Mouse (Mus musculus) layer of hippocampus, adult 11-12 months (tissue): Measurements from ENCODE around the gene Nlk.
"Not testable (repeated sequence)": the region's sequence is repeated elsewhere in the genome, so short reads cannot be mapped to it uniquely, and the experiment has no call there.

Source experiments
- DNase-seq: peaks from one replicate; pipeline ENCODE4 v3.0.0; 2022; ENCODE audit warnings: low spot score

The Nlk gene

DNA sequence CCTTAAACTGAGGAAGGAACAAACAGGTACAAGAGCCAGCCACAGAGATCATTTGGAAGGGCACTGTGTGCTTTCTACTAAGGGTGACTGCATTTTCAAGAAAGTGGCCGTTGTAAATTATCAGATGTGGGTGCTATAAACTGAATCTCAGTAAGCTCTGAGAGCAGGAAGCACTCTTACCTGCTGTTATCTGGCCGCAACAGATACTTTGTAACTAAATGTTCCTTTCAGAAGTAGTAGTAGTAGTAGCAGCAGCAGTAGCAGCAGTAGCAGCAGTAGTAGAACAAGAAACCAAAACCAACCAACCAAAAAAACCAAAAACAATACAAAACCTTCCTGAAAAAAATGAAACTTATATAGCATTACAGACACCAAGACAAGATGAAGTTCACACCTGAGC, 101.4 kb downstream of the Nlk start:
- no peak for DNase-seq

DNA sequence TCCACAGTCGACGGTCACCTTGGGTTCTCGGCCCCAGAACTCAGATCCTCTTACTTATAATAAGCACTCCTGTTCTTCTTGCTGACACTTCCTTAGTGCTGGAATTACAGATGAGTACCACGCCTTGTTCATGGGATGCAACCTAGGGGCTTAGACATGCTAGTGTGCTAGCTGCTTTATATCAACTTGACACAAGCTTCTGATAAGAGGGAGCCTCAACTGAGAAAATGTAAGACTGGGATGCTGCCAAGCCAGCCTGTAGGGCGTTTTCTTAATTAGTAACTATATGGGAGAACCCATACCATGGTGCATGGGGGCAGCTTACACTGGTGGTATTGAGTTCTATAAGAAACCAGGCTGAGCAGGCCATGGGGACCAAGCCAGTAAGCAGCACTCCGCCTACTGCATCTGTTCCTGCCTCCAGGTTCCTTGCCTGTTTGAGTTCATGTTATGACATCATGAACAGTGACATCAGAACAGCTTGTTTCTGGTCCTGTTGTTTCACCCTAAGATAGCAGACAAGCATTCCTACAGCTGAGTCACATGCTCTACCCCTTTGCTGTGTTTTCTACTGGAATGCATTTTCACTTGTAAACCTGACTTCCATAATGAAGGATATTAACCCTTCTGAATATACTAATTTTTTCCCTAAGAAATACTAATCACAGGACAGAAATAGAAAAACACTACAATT, 102.8 kb downstream of the Nlk start:
- no peak for DNase-seq

DNA sequence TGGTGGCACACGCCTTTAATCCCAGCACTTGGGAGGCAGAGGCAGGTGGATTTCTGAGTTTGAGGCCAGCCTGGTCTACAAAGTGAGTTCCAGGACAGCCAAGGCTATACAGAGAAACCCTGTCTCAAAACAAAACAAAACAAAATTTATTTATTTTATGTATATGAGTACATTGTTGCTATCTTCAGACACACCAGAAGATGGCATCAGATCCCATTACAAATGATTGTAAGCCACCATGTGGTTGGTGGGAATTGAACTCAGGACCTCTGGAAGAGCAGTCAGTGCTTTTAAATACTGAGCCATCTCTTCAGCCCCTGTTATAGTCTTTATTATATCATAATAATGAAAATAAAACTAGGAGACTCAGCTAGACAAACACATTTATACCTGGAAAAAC, 109.5 kb downstream of the Nlk start:
- not testable (repeated sequence) for DNase-seq

DNA sequence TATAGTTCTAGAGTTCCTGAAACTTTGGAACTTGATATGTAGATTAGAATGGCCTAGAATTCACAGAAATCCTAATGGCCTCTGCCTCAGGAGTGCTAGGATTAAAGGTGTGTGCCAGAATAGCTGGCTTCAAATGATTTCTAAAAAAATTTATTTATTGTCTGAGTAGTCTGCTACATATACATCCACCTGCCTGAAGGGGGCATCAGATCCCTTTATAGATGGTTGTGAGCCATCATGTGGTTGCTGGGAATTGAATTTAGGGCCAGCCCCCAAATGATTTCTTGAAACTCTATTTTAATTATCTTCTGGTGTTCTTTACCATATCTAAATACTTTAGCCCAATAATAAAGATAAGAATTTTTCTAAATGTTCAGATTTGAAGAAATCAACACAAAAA, 111.1 kb downstream of the Nlk start:
- no peak for DNase-seq

DNA sequence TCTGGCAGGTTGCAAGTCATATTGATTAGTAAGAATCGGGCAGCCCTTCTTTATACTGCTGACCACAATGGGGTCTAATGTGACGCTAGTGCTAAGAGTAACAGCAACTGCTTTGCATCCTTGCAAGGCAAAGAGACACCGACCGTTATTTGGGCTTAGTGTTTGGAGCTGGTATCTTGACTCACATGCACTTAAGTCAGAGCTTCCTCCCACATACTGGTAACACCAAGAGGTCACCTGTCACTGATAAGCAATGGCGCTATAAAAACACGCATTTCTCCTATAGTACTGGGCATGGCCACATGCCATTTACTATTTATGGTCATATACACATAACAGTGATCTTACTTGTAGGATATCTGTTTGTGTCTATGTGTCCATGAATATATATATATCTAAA, 114.3 kb downstream of the Nlk start:
- DNase-seq = no peak

DNA sequence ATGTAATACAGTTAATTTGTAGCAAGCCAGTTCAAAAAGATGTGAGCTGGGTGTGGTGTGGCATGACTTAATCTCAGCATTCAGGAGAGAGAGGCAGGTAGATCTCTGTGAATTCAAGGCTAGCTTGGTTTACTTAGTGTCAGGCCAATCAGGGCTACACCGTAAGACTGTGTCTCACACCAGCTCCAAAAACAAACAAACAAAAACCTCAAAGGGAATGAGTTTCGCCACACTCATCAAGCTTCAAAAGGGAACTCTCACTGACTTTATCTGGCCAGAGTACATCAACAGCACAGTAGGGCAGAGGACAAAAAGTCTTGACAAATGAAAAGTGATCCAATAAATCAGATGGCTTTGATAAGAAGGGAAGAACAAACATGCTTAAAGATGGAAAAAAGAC, 122.2 kb downstream of the Nlk start:
- DNase-seq = no peak

DNA sequence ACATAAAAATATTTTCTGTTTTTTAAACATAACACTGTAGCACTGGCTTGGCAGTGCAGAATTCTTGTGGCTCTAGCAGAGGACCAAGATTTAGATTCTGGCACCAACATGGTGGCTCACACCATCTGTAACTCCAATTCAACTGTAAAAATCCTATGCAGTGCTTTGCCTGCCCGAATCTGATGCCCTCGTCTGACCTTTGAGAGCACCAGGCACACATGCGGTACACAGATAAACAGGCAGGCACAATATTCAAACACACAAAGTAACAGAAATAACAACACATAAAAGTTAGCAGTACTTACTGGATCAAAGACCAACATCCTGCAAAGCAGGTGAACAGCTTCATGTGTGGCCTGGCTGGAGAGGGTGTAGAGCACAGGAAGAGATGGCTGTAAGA, 122.6 kb downstream of the Nlk start:
- DNase-seq = no peak

DNA sequence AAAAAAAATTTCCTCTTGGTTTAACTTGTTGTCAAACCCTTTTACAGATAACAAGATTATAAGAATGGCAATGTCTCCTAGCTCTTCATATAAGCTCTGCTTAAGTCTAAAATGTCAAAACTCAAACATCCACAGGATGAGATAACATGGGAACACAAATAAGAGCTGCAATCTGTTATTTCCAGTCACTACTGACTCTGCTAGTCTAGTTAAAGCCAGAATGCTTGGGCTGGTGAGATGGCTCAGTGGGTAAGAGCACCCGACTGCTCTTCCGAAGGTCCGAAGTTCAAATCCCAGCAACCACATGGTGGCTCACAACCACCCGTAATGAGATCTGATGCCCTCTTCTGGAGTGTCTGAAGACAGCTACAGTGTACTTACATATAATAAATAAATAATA, 123.1 kb downstream of the Nlk start:
- DNase-seq = not testable (repeated sequence)

DNA sequence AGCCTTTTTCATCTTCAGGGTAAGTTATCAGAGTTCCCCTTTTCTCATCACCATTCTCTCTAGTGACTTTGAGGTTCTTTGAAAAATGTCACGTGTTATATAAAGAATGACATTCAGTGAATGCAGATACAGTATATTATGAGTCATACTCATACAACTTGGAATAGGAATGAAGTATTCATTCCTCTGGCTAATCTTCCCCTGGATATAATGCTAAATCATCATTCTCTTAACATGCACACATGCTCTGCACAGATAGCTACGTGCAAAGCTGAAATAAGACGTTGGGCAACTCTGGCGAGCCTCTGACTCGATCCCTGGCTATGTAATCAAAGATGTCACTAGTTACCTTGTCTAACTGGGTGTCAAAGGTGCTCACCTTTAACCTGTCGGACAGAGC, 125.3 kb downstream of the Nlk start:
- DNase-seq = no peak

DNA sequence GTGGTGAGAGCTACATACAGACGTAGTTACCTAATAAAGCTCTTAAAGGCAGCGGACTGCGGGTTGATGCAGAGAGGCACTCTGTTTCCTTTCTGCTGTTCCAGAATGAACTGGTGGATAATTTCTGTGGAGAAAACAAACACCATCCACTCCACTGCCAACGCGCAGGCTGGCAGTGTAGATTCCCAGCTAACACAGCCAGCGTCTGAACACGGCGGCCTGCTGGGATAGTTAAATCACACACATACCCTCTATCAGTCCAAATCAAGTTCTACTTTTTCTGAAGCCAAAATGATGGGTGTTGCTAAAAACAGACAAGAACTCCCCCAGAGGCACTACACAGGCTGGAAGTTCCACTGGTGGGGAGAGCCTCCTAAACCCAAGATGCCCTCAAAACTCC, 125.7 kb downstream of the Nlk start:
- DNase-seq = peak; percentile 54

DNA sequence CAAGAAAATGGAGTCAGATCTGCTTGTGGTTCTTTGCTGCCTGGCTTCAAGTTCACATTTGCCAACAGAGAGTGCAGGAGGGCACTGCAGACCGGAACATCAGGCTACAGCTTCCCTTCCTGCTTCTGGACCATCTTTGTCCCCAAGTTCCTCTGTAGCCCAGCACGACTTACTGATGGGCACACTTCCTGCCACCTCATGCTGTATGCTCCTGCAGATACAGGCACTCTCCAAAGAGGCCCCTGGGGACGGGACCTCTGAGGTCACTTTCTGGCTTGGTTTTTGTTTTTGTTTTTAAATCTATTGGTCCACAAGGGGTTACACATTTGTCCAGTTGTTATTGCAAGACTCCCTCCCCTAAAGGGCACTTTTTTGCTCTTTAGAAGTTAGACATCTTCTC, 127.4 kb downstream of the Nlk start:
- DNase-seq = no peak

DNA sequence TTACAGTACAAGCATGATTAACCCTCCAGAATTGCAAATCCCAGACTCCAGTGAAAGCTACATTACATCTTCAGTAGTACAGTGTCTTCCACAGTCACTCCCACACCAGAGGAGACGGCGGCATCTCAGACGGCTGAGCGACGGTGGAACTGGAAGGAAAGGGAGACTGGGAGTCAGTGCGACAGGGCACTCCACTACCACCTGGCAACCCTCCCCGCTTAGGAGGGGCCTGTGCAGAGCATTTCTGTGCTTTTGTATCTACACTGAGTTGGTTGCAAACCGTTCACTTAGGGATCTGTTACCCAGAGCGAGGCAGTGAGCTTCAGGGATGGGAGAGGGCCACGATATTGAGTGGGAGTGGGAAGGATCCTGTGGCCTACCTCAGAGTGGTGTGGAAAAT, 128.3 kb downstream of the Nlk start:
- DNase-seq = no peak

DNA sequence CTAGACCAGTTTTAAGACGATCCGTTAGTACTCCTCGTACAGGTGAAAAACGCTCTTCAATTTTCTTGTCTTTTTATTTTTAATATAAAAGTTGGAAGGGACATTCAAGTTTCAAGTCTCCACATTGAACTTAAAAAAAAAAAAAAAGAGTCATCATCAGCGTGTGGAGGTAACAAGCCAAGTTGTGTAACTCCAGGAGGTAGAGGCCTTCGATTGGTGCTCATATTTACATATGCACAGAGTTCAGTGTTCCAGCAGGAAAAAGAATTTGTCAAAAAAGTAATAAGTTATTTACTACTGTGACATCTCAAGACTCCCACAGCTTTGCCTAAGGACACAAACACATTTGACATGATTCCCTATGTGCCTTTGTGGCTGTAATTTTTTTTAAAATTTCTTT, 129.6 kb downstream of the Nlk start:
- DNase-seq = no peak

DNA sequence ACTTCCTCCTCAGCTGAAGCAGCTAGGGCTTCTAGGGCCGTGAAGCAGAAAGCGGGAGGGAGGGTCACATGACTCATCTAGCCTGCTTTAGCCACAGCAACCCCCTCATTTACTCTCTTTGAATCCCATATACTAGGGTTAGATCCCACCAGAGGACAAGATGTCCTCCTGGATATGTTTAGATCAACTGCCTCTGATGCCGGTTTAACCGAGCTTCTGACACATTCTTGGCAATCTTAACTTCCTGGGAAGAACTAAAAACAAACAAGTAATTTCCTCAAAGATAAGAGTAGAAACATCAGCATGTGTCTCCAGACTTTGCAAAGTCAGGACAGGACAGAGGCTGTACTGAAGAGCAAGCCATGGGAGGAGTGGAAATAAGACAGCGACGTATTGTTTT, 130.4 kb downstream of the Nlk start:
- DNase-seq = no peak

DNA sequence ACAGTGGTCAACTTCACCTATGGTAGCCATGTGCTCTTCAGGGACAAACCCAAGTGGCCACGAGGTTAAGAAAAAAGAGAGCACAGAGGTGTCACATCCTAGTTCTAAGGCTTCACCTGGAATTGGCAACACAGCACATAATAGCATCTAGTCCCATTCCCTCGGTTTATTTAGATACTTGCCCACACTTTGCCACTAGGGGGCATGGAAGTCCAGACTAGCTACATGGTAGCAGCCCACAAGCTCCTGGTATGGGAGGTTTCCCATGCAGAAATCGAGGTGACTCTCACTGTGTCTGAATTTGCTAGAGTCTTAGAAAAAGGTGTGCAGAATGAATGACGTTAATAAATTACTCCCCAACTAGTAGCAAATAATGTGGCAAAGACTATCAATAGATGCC, 136.7 kb downstream of the Nlk start:
- peak; percentile 85 for DNase-seq

DNA sequence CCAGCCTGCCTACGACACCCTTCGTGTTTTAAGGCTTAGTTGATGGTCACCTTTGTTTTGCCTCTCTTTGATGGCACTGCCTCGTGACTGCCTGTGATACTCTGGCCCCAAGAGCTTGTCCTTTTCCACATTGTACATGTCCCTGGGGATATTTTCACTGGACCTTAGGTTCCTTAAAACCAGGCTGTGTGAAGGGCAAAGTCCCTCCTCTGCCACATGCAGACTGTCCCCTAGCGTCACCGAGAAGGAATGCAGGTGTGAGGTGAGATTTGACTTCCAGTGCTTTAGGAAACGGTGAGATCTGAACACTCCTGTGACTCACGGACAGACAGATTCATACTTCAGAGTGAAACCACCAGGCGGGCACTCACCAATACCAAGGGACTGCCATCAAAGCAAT, 139.9 kb downstream of the Nlk start:
- no peak for DNase-seq

DNA sequence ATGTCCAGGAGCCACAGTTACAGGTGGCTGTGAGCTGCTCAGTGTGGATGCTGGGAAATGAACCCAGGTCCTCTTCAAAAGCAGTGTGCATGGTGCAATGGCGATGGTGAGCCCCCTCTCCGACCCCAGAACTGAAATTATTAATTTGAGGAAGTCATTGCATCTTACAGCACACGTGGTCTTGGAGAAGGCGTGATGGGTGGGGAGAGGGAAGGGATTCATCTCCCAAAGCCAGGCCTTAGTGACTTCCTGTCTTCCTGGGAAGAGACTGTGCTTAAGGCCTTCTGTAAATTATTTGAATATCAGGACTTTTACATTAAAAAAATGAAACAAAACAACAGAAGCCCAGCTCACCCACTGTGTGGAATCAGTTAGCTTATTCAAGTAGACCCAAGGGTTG, 141.1 kb downstream of the Nlk start:
- no peak for DNase-seq

DNA sequence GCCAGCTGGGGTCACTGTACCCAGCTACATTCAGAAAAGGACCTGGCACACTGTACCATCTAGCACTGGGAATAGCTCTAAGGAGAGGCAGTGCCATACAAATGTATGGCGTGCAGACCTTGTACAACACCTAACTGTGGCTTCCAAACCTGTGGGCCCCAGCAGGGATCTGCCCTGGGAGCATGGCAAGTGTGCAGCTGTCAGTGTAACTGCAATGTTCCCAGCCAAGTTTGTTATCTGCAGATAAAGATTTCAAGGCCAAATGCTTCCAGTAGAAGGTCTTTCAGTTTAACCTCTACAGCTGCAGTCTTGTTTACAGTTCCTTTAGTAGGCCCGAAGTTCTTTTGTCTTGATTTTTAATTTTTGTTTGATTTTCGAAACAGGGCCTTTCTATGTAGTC, 141.6 kb downstream of the Nlk start:
- no peak for DNase-seq

DNA sequence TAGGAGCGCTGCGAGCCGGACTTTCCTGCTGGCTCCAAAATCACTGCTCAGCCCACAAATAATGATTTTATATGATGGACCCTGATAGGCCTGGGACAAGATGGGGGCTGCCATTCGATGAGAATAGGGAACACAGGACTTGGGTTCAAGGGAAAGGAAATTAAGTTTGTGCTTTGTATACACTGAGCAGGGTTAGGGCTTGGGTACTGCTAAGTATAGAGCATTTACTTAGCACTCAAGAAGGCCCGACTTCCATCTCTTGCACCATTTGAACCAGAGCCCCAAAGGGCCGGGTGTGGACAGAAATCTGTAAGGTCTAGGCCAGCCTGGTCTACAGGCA, 146.1 kb downstream of the Nlk start:
- no peak for DNase-seq

DNA sequence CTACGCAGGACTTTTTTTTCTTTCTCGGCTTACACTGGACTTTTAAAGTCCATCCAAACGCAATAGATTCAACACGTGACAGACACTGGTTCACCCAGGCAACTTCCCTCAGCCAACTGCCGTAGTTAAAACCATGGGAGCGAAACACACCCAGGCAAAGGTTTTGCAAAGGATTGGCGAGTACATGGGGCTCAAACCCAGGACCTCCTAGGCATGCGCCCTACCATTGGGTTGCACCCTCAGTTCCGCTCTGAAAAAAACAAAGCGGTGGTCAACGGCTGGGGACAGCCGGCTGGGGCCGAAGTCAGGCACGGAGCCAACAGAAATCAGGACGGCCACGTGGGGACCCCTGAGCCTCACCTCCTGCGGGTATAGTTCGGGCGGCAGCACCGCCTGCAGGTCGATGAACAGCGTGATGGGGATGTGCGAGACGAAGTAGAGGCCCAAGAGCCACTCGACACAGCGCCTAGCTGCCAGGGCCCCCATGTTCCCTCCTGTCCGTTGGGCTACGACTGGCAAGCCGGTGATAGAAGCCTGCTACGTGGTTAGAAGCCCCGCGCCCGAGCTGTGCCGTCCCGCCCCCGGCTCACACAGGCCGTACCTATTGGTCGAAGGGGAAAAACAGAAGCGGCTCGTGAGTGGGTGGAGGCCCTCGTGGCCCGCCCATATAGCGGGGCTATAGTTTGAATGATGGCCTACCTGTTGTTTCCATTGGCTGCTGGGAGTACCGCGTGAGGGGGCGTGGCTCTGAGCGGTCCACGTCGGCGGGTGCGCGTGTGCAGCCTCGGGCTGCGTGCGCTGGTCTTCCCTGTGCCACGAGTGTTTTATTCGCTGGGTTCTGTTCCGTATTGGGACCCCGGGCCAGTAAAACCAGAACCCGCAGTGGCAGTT, 146.8 kb downstream of the Nlk start, which contains the start of gene Tmem97:
Tmem97 (minus strand) TSS at position 610 of the 891 bp plus-strand sequence.
- peak; percentile 97 for DNase-seq

DNA sequence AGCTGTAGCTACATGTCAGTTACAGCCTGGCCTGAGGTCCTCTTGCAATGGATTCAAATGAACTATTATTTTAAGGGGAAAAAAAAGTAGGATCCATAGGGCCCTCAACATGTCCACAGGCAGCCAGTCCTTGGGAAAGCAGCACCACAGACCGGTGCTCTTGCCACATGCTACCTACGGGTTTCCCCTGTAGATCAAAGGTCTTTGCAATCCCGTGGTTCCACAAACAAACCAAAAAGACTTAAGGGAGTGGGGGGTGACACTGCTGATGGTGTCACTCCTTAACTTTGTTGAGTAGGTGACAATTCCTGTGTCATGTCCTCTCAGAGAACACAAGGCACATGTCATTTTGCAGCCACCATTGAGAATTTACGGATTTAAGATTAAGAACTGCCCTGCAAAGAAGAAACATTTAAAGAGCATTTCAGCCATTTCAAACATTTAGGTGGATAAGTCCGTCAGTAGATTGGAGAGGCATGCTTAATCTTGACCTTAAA, 147.6 kb downstream of the Nlk start:
- DNase-seq = no peak

DNA sequence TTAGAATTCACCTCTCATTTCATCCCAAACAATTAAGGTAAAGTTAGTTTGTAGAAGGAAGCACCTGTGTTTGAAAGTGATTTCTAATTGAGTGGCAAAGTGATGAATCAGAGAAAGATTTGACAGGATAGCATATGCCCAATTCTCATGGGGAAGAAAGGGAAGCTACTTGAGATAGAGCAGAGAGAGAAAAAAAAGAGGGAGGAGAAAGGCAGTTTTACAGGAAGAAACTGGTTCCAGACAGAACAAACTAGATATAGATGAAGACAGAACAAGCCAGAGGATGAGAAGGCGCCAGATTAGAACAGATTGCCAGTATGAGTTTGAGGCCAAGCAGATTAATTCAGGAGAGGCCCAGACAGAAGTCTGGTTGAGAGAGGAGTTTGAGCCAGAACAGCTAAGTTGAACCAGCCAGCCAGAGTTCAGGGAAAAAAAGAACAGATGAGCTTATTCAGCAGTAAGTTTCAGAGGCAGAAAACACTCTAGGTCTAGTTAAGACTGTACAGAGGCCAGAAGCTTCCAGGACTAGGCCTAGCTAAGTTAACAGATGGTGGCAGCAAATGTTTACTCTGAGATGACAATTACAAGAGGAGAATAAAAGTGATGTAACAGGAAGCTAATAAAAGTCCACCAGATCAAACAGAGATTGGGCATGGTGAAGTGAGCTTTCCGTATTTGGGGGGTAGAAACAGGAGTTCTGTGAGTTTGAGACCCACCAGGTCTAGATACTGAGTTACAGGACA, 149.3 kb downstream of the Nlk start:
- no peak for DNase-seq

DNA sequence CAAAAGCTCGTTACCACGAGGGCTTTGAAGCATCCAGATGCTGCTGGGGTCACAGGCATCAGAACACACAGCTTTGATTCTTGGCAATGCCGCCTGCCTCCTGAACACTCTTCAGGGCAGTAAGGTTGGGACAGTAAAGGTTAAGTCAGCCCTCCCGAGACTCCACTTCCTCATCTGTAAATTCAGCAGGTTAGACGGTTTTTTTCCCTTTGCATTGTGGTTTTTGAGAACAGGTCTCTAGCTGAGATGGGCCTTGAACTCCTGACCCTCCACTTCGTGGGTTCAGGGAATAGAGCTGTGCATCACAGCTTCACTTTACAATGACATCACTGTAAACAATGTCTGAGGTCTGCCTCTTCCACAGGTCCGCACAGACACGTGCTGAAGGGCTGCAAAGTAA, 152.0 kb downstream of the Nlk start:
- no peak for DNase-seq
